Mouse (Mus musculus) testis, adult 2 months (tissue): Measurements from ENCODE around the gene Sfmbt1.

Source experiments
- CTCF ChIP-seq: fragments of 200-500 bp; IDR thresholded peaks from 2 replicates; pipeline ENCODE4 v1.5.1; 2012; ENCODE audit warnings: low read depth, mild to moderate bottlenecking, inconsistent platforms, low read length, moderate library complexity; ENCODE audit not compliant: control insufficient read depth, insufficient read depth, insufficient replicate concordance
- POLR2A ChIP-seq: fragments of 200-500 bp; IDR thresholded peaks from 2 replicates; pipeline ENCODE4 v1.6.1; 2012; ENCODE audit warnings: low read depth, mild to moderate bottlenecking, inconsistent platforms, low read length, moderate library complexity; ENCODE audit not compliant: control insufficient read depth

DNA sequence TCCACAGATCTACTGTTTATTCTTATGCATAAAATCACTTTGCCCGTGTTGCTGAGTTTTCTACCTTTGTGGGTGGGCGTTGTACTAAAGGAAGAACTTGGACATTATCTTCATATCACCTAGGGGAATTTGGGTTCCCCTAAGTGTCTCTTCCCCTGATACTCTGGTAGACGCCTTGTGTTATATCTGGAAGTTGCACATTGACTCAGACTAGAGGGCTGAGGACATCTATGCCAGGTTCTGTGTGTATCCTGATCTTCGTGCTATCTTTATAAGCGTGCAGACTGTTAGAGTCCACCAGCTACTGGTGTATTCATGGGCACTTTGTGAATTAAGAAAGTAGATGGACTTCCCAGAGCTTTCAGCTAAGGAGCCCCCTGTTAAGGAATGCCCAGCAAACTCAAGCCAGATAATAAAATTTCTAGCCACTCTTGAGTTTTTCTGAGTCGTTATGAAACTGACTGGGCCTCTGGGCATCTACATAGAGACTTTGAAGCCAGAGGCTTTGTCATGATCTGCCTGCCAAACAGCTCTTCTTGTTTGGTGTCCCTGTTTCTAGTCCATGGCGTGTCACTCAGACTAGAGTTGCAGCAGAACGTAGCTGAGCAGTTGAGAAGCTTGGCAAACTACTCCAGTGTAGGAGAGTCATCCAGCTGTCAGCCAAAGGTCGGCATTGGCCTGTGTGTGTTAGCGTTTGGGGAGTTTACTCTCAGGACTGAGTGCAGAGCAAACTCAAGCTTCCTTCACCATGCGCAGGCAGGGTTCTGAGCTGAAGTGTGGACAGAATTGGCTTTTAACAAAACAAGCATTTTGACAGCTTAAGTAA, 114.2 kb downstream of the Sfmbt1 start:
- TF ChIP-seq CTCF (no peak), POLR2A (no peak)
